Comparison of ENCODE assay signal across 12 mouse cellular contexts in the genomic region with DNA sequence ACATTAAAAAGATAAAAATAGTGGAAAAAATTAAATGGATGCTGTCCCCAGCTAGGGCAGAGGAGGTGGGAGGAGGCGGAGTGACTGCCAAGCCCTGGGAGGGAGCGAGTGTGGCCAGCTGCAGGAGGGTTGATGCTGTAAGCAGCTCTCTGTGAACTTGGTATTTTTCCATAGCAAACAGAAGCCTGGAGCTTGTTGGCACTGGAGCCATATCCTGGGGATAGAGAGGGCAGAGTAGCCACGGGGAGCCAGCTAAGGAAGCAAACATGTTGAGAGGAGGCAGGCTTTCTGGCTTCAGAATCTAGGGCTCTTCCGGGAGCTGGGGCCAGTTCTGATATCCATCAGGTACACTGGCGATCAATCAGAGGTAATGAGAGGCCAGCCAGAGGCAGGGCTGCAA.
DNase-seq lines count a peak whose midpoint lies in the region; ATAC-seq and TF ChIP-seq lines count a peak whose summit lies in the region.
"Had no signal": no experiment of that assay in that cellular context is flagged by ENCODE, and none has a peak within 500 bp of the region (broad histone marks: within the 10 kb centered on the region; RNA-seq: fewer than 3 reads in every experiment).

No protein-coding gene starts in this region.

- no peaks in the 10 kb centered on the region for H3K27me3 ChIP-seq in liver, adult 2 months (ENCODE audit: control insufficient read depth, insufficient read depth, low read length)
- no peaks in the 10 kb centered on the region for H3K27me3 ChIP-seq in liver, embryonic 11.5 days (replicated peaks; ENCODE audit: control insufficient read depth, insufficient read depth, low read length)
- no peaks in the 10 kb centered on the region for H3K27me3 ChIP-seq in stomach, postnatal 0 days (ENCODE audit: control insufficient read depth, insufficient read depth, low read length)

- TF ChIP-seq EP300 in stomach, postnatal 0 days (optimal IDR thresholded peaks at IDR 0.05): no peak

- TF ChIP-seq POLR2A in liver, adult 2 months (IDR thresholded peaks at IDR 0.05; ENCODE audit: extremely low read depth, insufficient read depth, low read length): no peak

- no peak overlapping the region for H3K4me3 ChIP-seq in liver, adult 2 months (ENCODE audit: insufficient read depth, low read depth, low read length)
- H3K4me3 ChIP-seq in liver, embryonic 11.5 days (ENCODE audit: low read depth, low read length): no peak overlapping the region
- H3K4me3 ChIP-seq in stomach, postnatal 0 days (ENCODE audit: low read depth, low read length): no peak overlapping the region
- H3K4me3 ChIP-seq: forebrain, embryonic 10.5 days had no signal

- peak; percentile 29 for DNase-seq in adrenal gland, adult 8-10 months
- DNase-seq in adrenal gland, adult 18-20 months (ENCODE audit: low spot score in 2 of 2): no peak
- peak; percentile 74 for DNase-seq in liver, adult 2 months (ENCODE audit: extremely low read depth, low read depth, low spot score)
- DNase-seq in liver, embryonic 11.5 days (ENCODE audit: low spot score): no peak
- peak; percentile 36 for DNase-seq in adrenal gland, postnatal 14 days
- peak; percentile 14 for DNase-seq in fibroblast of lung, adult 2 months (ENCODE audit: low read depth)
- DNase-seq in stomach, postnatal 0 days (ENCODE audit: low spot score): no peak
- no peak for DNase-seq in heart, postnatal 36 days
- DNase-seq: B cell, adult 2 months had no signal

- ATAC-seq in liver, embryonic 11.5 days (replicated peaks; ENCODE audit: low FRiP score): no peak
- ATAC-seq in stomach, postnatal 0 days (ENCODE audit: low FRiP score, low TSS enrichment): no peak
- ATAC-seq: midbrain, embryonic 16.5 days had no signal

- H3K79me2 ChIP-seq in liver, adult 2 months (ENCODE audit: control insufficient read depth, insufficient read depth, low read length): no peaks in the 10 kb centered on the region

- no peak overlapping the region for H3K9ac ChIP-seq in liver, adult 2 months (ENCODE audit: low read depth, low read length)
- no peak overlapping the region for H3K9ac ChIP-seq in liver, embryonic 11.5 days (ENCODE audit: low read depth, low read length)
- H3K9ac ChIP-seq in stomach, postnatal 0 days (ENCODE audit: low read length): no peak overlapping the region
- H3K9ac ChIP-seq: liver, embryonic 14.5 days had no signal

- H3K4me2 ChIP-seq in liver, embryonic 11.5 days: no peak overlapping the region
- no peak overlapping the region for H3K4me2 ChIP-seq in stomach, postnatal 0 days (replicated peaks; ENCODE audit: low read depth)

- no peaks in the 10 kb centered on the region; the same call in 1 of the 2 replicates for H3K9me3 ChIP-seq in liver, embryonic 11.5 days (ENCODE audit: control insufficient read depth, low read length)
- no peaks in the 10 kb centered on the region for H3K9me3 ChIP-seq in stomach, postnatal 0 days (ENCODE audit: control insufficient read depth, low read length)
- H3K9me3 ChIP-seq: forebrain, embryonic 10.5 days had no signal

- 15% methylated on average over 5 of the region's 5 CpGs for WGBS in liver, adult 2 months
- 54% methylated on average over 5 of the region's 5 CpGs for WGBS in liver, embryonic 11.5 days
- WGBS in stomach, postnatal 0 days: 44% methylated on average over 5 of the region's 5 CpGs

- H3K27ac ChIP-seq in liver, adult 2 months (replicated peaks; ENCODE audit: insufficient read depth, low read depth, low read length): no peak overlapping the region
- no peak overlapping the region for H3K27ac ChIP-seq in liver, embryonic 11.5 days (ENCODE audit: low read depth, low read length)
- H3K27ac ChIP-seq in stomach, postnatal 0 days (replicated peaks): no peak overlapping the region
- H3K27ac ChIP-seq: forebrain, embryonic 10.5 days; liver, embryonic 14.5 days had no signal

- H3K4me1 ChIP-seq in liver, adult 2 months (ENCODE audit: control insufficient read depth, insufficient read depth, low read length): no peaks in the 10 kb centered on the region
- H3K4me1 ChIP-seq in liver, embryonic 11.5 days (replicated peaks; ENCODE audit: control insufficient read depth, insufficient read depth, low read length): no peaks in the 10 kb centered on the region
- H3K4me1 ChIP-seq in stomach, postnatal 0 days (replicated peaks; ENCODE audit: control insufficient read depth, insufficient read depth): no peaks in the 10 kb centered on the region
- H3K4me1 ChIP-seq: forebrain, embryonic 10.5 days had no signal

- no peaks in the 10 kb centered on the region for H3K36me3 ChIP-seq in liver, adult 2 months (ENCODE audit: control insufficient read depth, insufficient read depth, low read length)
- H3K36me3 ChIP-seq in liver, embryonic 11.5 days (ENCODE audit: control insufficient read depth, insufficient read depth, low read length): no peaks in the 10 kb centered on the region
- H3K36me3 ChIP-seq in stomach, postnatal 0 days (ENCODE audit: control insufficient read depth, insufficient read depth, low read length): no peaks in the 10 kb centered on the region
- H3K36me3 ChIP-seq: forebrain, embryonic 10.5 days had no signal

- no peak for TF ChIP-seq CTCF in liver, adult 2 months (IDR thresholded peaks at IDR 0.05; ENCODE audit: low read depth, low read length)
- no peak for TF ChIP-seq CTCF in stomach, postnatal 0 days (IDR thresholded peaks at IDR 0.05; ENCODE audit: low read depth)

- intact Hi-C loops in heart, postnatal 36 days (cut with DNase I): no loop called here

Comparison
In these comparisons a context has a peak if more than half of its experiments do, and no peak if none do; other contexts are left out.
1. DNase-seq: peak in adrenal gland, adult 8-10 months (single experiment), liver, adult 2 months (single experiment), adrenal gland, postnatal 14 days (single experiment) and fibroblast of lung, adult 2 months (single experiment); none in adrenal gland, adult 18-20 months (0 of 2), liver, embryonic 11.5 days (single experiment), stomach, postnatal 0 days (single experiment) and heart, postnatal 36 days (0 of 2).